Mouse (Mus musculus) forebrain, embryonic 11.5 days (tissue): ENCODE results near the gene Gipr. TPM values are rescaled to one million over a fixed set of nuclear protein-coding genes. Genes with fewer than 3 reads are reported as not detected.
A peak's percentile ranks its signal among the peaks of the same experiment; 100 is the strongest.

Experiments
- ATAC-seq: fragments of 200-750 bp; cut with Nextera tagmentation; replicated peaks from 2 replicates; pipeline ENCODE4 v1.8.0; 2017; ENCODE audit warnings: moderate TSS enrichment; ENCODE audit not compliant: low FRiP score
- DNase-seq: peaks from one replicate; pipeline ENCODE4 v3.0.0-alpha.2; 2017; ENCODE audit warnings: low spot score
- H3K27ac ChIP-seq: fragments of 300-500 bp; sonication (generic); 2 replicates; pipeline ENCODE4 v1.5.1; 2014; ENCODE audit warnings: low read depth, low read length
- H3K27me3 ChIP-seq: fragments of 300-500 bp; sonication (generic); 2 replicates; pipeline ENCODE4 v1.6.1; 2014; ENCODE audit warnings: mild to moderate bottlenecking, low read length, mixed read lengths; ENCODE audit not compliant: control insufficient read depth, insufficient read depth
- H3K36me3 ChIP-seq: fragments of 300-500 bp; sonication (generic); 2 replicates; pipeline ENCODE4 v1.6.1; 2014; ENCODE audit warnings: mild to moderate bottlenecking, low read length, moderate library complexity, mixed read lengths; ENCODE audit not compliant: control insufficient read depth, insufficient read depth
- H3K4me1 ChIP-seq: fragments of 300-500 bp; sonication (generic); replicated peaks from 2 replicates; pipeline ENCODE4 v1.6.1; 2014; ENCODE audit warnings: low read length, mixed read lengths; ENCODE audit not compliant: control insufficient read depth, insufficient read depth
- H3K4me2 ChIP-seq: fragments of 300-500 bp; sonication (generic); 2 replicates; pipeline ENCODE4 v1.6.1; 2014; ENCODE audit warnings: low read depth, mild to moderate bottlenecking, low read length, moderate library complexity, mixed read lengths; ENCODE audit not compliant: severe bottlenecking
- H3K4me3 ChIP-seq: fragments of 300-500 bp; sonication (generic); 2 replicates; pipeline ENCODE4 v1.5.1; 2014; ENCODE audit warnings: low read depth, low read length
- H3K9ac ChIP-seq: fragments of 300-500 bp; sonication (generic); 2 replicates; pipeline ENCODE4 v1.6.1; 2014; ENCODE audit warnings: low read length
- H3K9me3 ChIP-seq: fragments of 300-500 bp; sonication (generic); 2 replicates; pipeline ENCODE4 v1.6.1; 2016; ENCODE audit warnings: low read length, mixed read lengths; ENCODE audit not compliant: control insufficient read depth
- WGBS: fragments of 180-500 bp; shearing (Covaris S2); extraction: QIAGEN DNeasy Blood & Tissue Kit; methylation state at CpG from one replicate; pipeline ENCODE4 v1.1.7; 2014; 5-methylcytosine and 5-hydroxymethylcytosine counted together
- polyA plus RNA-seq: library from polyadenylated mRNA; unstranded; fragments of >200 nt; fragmentation: Nextera tagmentation; extraction: Ambion mirVana; gene quantifications from 2 replicates; pipeline ENCODE4 v1.2.1, GENCODE M21; 2014

Gene Gipr
- polyA plus RNA-seq, 1 experiment from 2014 or later, result 0.56 TPM

DNA sequence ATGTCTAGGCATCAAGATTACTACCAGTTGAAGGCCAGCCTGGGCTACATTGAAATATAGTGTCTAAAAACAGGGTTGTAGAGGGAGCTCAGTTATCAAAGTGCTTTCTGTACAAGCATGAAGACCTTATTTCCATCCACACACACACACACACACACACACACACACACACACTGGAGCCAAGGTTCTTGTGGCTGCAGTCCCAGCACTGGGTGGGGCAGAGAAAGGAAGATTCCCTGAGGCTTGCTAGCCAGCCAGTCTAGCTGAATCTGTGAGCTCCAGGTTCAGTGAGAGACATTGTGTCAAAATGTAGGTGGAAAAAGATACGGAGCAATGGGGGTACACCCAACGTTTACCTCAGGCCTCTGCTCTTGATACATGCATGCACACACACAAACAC, 18.3 kb upstream of the Gipr start:
- no peak for DNase-seq
- no peak overlapping the region for H3K4me2 ChIP-seq
- no peaks in the 10 kb centered on the region for H3K9me3 ChIP-seq
- H3K4me1 ChIP-seq, result peaks cover 9% of the 10 kb centered on the region
- H3K9ac ChIP-seq, result no peak overlapping the region
- peaks cover 13% of the 10 kb centered on the region for H3K27me3 ChIP-seq
- H3K27ac ChIP-seq, result peak overlapping the region; percentile 55
- H3K4me3 ChIP-seq, result no peak overlapping the region
- ATAC-seq, result no peak
- WGBS, result 69% methylated on average over 2 of the region's 2 CpGs
- no peaks in the 10 kb centered on the region for H3K36me3 ChIP-seq

GRCm38 (mm10) chr7:19180862-19181429, 15.0 kb upstream of the Gipr start:
- no peaks in the 10 kb centered on the region for H3K36me3 ChIP-seq
- ATAC-seq, result no peak
- peak overlapping the region; percentile 48 for H3K4me3 ChIP-seq
- H3K9ac ChIP-seq, result peak overlapping the region; percentile 59
- 2% methylated on average over 25 of the region's 27 CpGs for WGBS
- peaks cover 10% of the 10 kb centered on the region for H3K4me1 ChIP-seq
- DNase-seq, result peak; percentile 82
- H3K27ac ChIP-seq, result no peak overlapping the region
- H3K4me2 ChIP-seq, result peak overlapping the region; percentile 74
- H3K9me3 ChIP-seq, result no peaks in the 10 kb centered on the region
- peaks cover 41% of the 10 kb centered on the region for H3K27me3 ChIP-seq

DNA sequence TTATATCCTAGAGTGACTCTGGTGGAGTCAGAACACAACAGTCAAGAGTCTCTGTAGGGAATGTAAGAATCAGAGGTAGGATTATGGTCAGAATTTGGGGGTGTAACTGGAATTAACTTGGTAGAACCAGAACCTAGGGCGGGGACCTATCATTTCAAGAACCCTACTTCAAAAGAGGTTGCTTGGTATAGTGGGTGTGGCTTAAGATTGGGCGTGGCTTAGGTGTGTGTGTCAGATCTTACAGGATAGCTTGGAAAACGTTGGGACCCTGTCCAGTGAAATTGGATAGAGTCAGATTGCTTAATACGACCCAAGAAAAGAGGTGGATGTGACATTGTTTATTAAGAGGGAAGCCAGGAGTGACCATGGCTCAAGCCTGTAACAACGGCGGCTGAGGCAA, 14.0 kb upstream of the Gipr start:
- Histone ChIP-seq H3K36me3 (no peaks in the 10 kb centered on the region), H3K27me3 (peaks cover 48% of the 10 kb centered on the region), H3K9ac (no peak overlapping the region), H3K9me3 (no peaks in the 10 kb centered on the region), H3K4me2 (no peak overlapping the region; the same call in 1 of the 2 replicates), H3K4me3 (no peak overlapping the region), H3K4me1 (peaks cover 8% of the 10 kb centered on the region), H3K27ac (no peak overlapping the region)
- 35% methylated on average over 6 of the region's 6 CpGs for WGBS
- DNase-seq, result no peak
- no peak for ATAC-seq

DNA sequence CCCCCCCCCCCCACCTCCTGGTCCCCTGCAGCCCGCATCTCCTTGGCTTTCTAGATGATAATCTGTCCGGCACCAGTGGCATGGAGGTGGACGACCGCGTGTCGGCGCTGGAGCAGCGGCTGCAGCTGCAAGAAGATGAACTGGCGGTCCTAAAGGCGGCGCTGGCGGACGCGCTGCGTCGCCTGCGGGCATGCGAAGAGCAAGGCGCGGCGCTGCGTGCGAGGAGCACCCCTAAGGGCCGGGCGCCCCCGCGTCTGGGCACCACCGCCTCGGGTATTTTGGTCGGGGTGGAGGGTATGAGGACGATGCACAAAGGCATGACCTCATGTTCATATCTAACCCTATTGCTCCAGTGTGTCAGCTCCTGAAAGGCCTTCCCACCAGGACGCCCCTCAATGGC, 13.2 kb upstream of the Gipr start:
- ATAC-seq (0 out of 2 replicates have a peak, but pooled peaks have one; percentile 8), DNase-seq (peak; percentile 88)
- under 1% methylated on average over 31 of the region's 32 CpGs for WGBS
- Histone ChIP-seq H3K27ac (no peak overlapping the region), H3K36me3 (no peaks in the 10 kb centered on the region), H3K9ac (peak overlapping the region; percentile 9; the same call in 1 of the 2 replicates), H3K4me1 (peaks cover 8% of the 10 kb centered on the region), H3K4me3 (peak overlapping the region; percentile 19), H3K27me3 (peaks cover 48% of the 10 kb centered on the region), H3K4me2 (peak overlapping the region; percentile 50), H3K9me3 (no peaks in the 10 kb centered on the region)

GRCm38 (mm10) chr7:19178443-19179092, 12.6 kb upstream of the Gipr start:
- DNase-seq (peak; percentile 87), ATAC-seq (0 out of 2 replicates have a peak, but pooled peaks have one; percentile 2)
- peaks cover 48% of the 10 kb centered on the region for H3K27me3 ChIP-seq
- no peak overlapping the region for H3K27ac ChIP-seq
- peak overlapping the region; percentile 50 for H3K4me2 ChIP-seq
- peak overlapping the region; percentile 19 for H3K4me3 ChIP-seq
- peaks cover 8% of the 10 kb centered on the region for H3K4me1 ChIP-seq
- 7% methylated on average over 27 of the region's 27 CpGs for WGBS
- H3K9me3 ChIP-seq, result no peaks in the 10 kb centered on the region
- no peaks in the 10 kb centered on the region for H3K36me3 ChIP-seq
- H3K9ac ChIP-seq, result no peak overlapping the region

DNA sequence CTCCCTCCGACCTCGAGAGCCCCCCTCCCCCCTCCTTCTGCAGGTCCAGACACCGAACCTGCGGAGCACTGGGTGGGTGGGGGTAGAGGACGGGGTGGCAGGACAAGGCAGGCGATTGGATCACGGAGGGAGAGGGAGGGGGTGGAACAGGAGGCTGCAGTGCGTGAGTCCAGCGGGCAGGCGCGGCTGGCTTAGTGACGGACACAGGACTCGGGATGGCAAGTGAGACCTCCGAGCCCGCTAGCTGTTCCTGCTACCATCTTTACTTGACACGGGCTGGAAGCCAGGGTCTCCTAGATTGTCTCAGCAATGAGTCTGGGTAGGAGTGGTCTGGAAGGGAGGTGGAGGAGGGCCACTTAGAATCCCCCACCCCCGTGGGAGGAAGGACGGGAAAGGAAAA, 12.1 kb upstream of the Gipr start:
- peak; percentile 63 for DNase-seq
- peaks cover 48% of the 10 kb centered on the region for H3K27me3 ChIP-seq
- H3K9ac ChIP-seq, result no peak overlapping the region
- 7% methylated on average over 18 of the region's 18 CpGs for WGBS
- no peaks in the 10 kb centered on the region for H3K36me3 ChIP-seq
- H3K4me3 ChIP-seq, result no peak overlapping the region
- no peak for ATAC-seq
- no peaks in the 10 kb centered on the region for H3K9me3 ChIP-seq
- H3K4me2 ChIP-seq, result peak overlapping the region; percentile 6; the same call in 1 of the 2 replicates
- no peak overlapping the region for H3K27ac ChIP-seq
- peaks cover 9% of the 10 kb centered on the region for H3K4me1 ChIP-seq

DNA sequence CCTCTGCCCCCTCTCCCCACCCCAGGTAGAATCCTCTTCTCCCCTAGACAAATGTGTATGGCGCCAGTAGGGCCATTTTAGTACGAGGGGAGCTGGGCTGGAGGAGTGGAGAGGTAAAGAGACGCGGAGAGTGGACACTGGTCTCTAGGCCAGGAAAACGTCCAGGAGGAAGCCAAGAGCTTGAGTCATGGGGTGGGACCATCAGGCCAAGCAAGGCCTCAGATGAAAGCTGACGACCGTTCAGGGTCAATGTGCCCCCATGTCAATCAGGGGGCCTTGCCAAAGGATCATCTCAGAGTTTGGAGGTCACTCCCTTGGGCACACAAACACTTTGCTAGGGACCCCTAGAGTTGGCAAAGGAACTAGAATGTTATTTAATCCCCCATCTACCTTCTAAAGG, 11.3 kb upstream of the Gipr start:
- H3K27ac ChIP-seq, result no peak overlapping the region
- H3K36me3 ChIP-seq, result no peaks in the 10 kb centered on the region
- no peak overlapping the region; the same call in 1 of the 2 replicates for H3K4me2 ChIP-seq
- H3K9ac ChIP-seq, result no peak overlapping the region
- no peak overlapping the region for H3K4me3 ChIP-seq
- DNase-seq, result no peak
- no peak for ATAC-seq
- peaks cover 15% of the 10 kb centered on the region for H3K4me1 ChIP-seq
- H3K9me3 ChIP-seq, result no peaks in the 10 kb centered on the region
- 60% methylated on average over 7 of the region's 7 CpGs for WGBS
- H3K27me3 ChIP-seq, result peaks cover 48% of the 10 kb centered on the region

GRCm38 (mm10) chr7:19176516-19176947, 10.6 kb upstream of the Gipr start:
- no peak overlapping the region for H3K27ac ChIP-seq
- peak; percentile 17; the same call in 1 of the 2 replicates for ATAC-seq
- peaks cover 14% of the 10 kb centered on the region for H3K4me1 ChIP-seq
- peaks cover 48% of the 10 kb centered on the region for H3K27me3 ChIP-seq
- H3K9ac ChIP-seq, result peak overlapping the region; percentile 50
- H3K9me3 ChIP-seq, result no peaks in the 10 kb centered on the region
- H3K36me3 ChIP-seq, result no peaks in the 10 kb centered on the region
- H3K4me2 ChIP-seq, result peak overlapping the region; percentile 63
- H3K4me3 ChIP-seq, result peak overlapping the region; percentile 40
- WGBS, result 2% methylated on average over 17 of the region's 21 CpGs
- peak; percentile 74 for DNase-seq
